Mouse (Mus musculus): ENCODE measurements around the gene Pdia4. TPM values are rescaled to one million over a fixed set of nuclear protein-coding genes. Genes with fewer than 3 reads are reported as not detected.

The Pdia4 gene
- polyA plus RNA-seq (2017; shearing (Covaris generic)): 100 to 1,000 TPM; 139 to 149 TPM

GRCm38 (mm10) chr6:47813257-47813878 is at the start of gene Pdia4:
Pdia4 (minus strand) TSS chr6:47813430.

GRCm38 (mm10) chr6:47835482-47835983 is 22.3 kb upstream of the Pdia4 start, which contains the start of gene Zfp398:
Zfp398 (plus strand) TSS chr6:47835661.

GRCm38 (mm10) chr6:47830104-47831078 is 17.2 kb upstream of the Pdia4 start, which contains the start of gene Zfp786:
Zfp786 (minus strand) TSS chr6:47830867.

Other genes with a start within 250 kb of the Pdia4 start
- gene Ezh2, start 218.1 kb downstream of the Pdia4 start, polyA plus RNA-seq (2017; shearing (Covaris generic)): 10 to 100 TPM; 40.7 to 48.2 TPM
- under 1 TPM in 1 of 2 experiments, not detected in 1; 0.36 TPM for gene Zfp786, start 17.4 kb upstream of the Pdia4 start, polyA plus RNA-seq (2017; shearing (Covaris generic))
- 10 to 100 TPM; 17.1 to 20.2 TPM for gene Zfp398, start 22.2 kb upstream of the Pdia4 start, polyA plus RNA-seq (2017; shearing (Covaris generic))
- 1 to 10 TPM; 5.7 to 8.7 TPM for gene Zfp282, start 63.8 kb upstream of the Pdia4 start, polyA plus RNA-seq (2017; shearing (Covaris generic))
- gene Zfp212, start 107.0 kb upstream of the Pdia4 start, polyA plus RNA-seq (2017; shearing (Covaris generic)): 10 to 100 TPM; 15.1 to 16.4 TPM
- gene Zfp956, start 140.0 kb upstream of the Pdia4 start, polyA plus RNA-seq (2017; shearing (Covaris generic)): 10 to 100 TPM; 24.8 to 32.2 TPM
- 10 to 100 TPM; 37.7 to 47.6 TPM for gene Zfp777, start 235.5 kb upstream of the Pdia4 start, polyA plus RNA-seq (2017; shearing (Covaris generic))

Data from inflammation-experienced regulatory T-cells (primary cell).